In the genomic region with DNA sequence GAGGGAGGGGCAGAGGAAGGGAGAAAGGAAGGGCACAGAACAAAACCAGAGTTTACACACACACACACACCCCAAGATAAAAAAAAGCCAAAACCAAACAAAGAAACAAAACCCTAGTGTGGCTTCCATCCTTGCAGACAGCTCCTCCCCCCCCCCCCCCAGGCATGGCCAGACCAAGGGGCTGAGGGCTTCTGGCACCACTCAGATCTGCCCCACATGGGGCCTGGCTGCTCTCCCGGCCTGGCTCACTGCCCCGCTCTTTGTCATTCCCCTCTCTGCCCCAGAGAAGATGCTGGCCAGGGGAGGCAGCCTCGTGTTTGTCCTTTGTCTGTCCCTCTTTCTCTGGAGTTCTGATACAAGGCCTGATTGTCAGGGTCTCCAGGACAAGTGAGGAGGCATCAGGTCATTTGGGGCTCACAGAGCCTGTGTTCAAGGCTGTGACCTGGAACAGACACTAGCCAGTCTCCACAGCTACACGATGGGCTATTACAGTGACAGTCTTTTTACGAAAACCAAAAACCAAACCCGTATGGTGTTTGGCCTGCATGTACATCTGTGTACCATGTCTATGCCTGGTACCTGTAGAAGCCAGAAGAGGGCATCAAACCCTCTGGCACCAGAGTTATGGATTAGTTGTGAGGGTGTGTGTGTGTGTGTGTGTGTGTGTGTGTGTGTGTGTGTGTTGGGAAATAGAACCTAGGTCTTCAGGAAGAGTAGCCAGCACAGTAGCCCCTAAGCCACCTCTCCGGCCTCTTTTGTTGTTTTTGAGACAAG, we compare ENCODE assay signal across 9 mouse cellular contexts. TPM values are rescaled to one million over a fixed set of nuclear protein-coding genes. Genes with fewer than 3 reads are reported as not detected.
DNase-seq lines count a peak whose midpoint lies in the region; ATAC-seq and TF ChIP-seq lines count a peak whose summit lies in the region.
"Had no signal": no experiment of that assay in that cellular context is flagged by ENCODE, and none has a peak within 500 bp of the region (broad histone marks: within the 10 kb centered on the region; RNA-seq: fewer than 3 reads in every experiment).

No protein-coding gene starts in this region.

- peaks cover 67% of the 10 kb centered on the region for H3K4me1 ChIP-seq in hindbrain, embryonic 10.5 days (replicated peaks)
- H3K4me1 ChIP-seq in hindbrain, embryonic 11.5 days (replicated peaks; ENCODE audit: control insufficient read depth, insufficient read depth, low read length) = peaks cover 8% of the 10 kb centered on the region; the same call in 1 of the 2 replicates
- H3K4me1 ChIP-seq in embryonic facial prominence, embryonic 14.5 days (ENCODE audit: control insufficient read depth, insufficient read depth, low read length) = no peaks in the 10 kb centered on the region
- peaks cover 7% of the 10 kb centered on the region for H3K4me1 ChIP-seq in hindbrain, postnatal 0 days (ENCODE audit: insufficient read depth, low read length)
- peaks cover 12% of the 10 kb centered on the region; the same call in 1 of the 2 replicates for H3K4me1 ChIP-seq in midbrain, embryonic 15.5 days
- H3K4me1 ChIP-seq: limb, embryonic 12.5 days had no signal

- H3K9me3 ChIP-seq in hindbrain, embryonic 10.5 days = no peaks in the 10 kb centered on the region
- no peaks in the 10 kb centered on the region for H3K9me3 ChIP-seq in hindbrain, embryonic 11.5 days (ENCODE audit: control insufficient read depth, low read length)
- no peaks in the 10 kb centered on the region for H3K9me3 ChIP-seq in embryonic facial prominence, embryonic 14.5 days (ENCODE audit: control insufficient read depth, low read length)
- no peaks in the 10 kb centered on the region for H3K9me3 ChIP-seq in hindbrain, postnatal 0 days (ENCODE audit: low read length)
- H3K9me3 ChIP-seq in midbrain, embryonic 15.5 days = no peaks in the 10 kb centered on the region
- H3K9me3 ChIP-seq: limb, embryonic 12.5 days had no signal

- peak; percentile 52 for TF ChIP-seq CTCF in hindbrain, postnatal 0 days (IDR thresholded peaks at IDR 0.05; ENCODE audit: low read depth)

- H3K9ac ChIP-seq in hindbrain, embryonic 11.5 days (ENCODE audit: low read depth, low read length) = no peak overlapping the region
- peak overlapping the region; percentile 8; the same call in 1 of the 2 replicates for H3K9ac ChIP-seq in embryonic facial prominence, embryonic 14.5 days (ENCODE audit: low read depth, low read length)
- H3K9ac ChIP-seq in hindbrain, postnatal 0 days (replicated peaks; ENCODE audit: low read length) = 0 out of 2 replicates have a peak overlapping the region, but pooled peaks have one; percentile 5
- no peak overlapping the region for H3K9ac ChIP-seq in midbrain, embryonic 15.5 days
- H3K9ac ChIP-seq: limb, embryonic 12.5 days had no signal

- peaks cover 21% of the 10 kb centered on the region for H3K36me3 ChIP-seq in hindbrain, embryonic 10.5 days
- H3K36me3 ChIP-seq in hindbrain, embryonic 11.5 days (ENCODE audit: control insufficient read depth, insufficient read depth, low read length) = no peaks in the 10 kb centered on the region
- H3K36me3 ChIP-seq in embryonic facial prominence, embryonic 14.5 days (ENCODE audit: control insufficient read depth, insufficient read depth, low read length) = peaks cover 7% of the 10 kb centered on the region; the same call in 1 of the 2 replicates
- peaks cover 6% of the 10 kb centered on the region; the same call in 1 of the 2 replicates for H3K36me3 ChIP-seq in hindbrain, postnatal 0 days (ENCODE audit: insufficient read depth, low read length)
- no peaks in the 10 kb centered on the region for H3K36me3 ChIP-seq in midbrain, embryonic 15.5 days (replicated peaks)

- H3K4me2 ChIP-seq in hindbrain, embryonic 11.5 days (replicated peaks; ENCODE audit: low read depth, low read length) = no peak overlapping the region
- H3K4me2 ChIP-seq in embryonic facial prominence, embryonic 14.5 days (ENCODE audit: low read depth, low read length) = no peak overlapping the region
- no peak overlapping the region for H3K4me2 ChIP-seq in hindbrain, postnatal 0 days (ENCODE audit: low read depth, low read length)
- no peak overlapping the region for H3K4me2 ChIP-seq in midbrain, embryonic 15.5 days
- H3K4me2 ChIP-seq: limb, embryonic 12.5 days had no signal

- H3K4me3 ChIP-seq in hindbrain, embryonic 10.5 days = no peak overlapping the region
- no peak overlapping the region for H3K4me3 ChIP-seq in hindbrain, embryonic 11.5 days (ENCODE audit: low read depth, low read length)
- H3K4me3 ChIP-seq in embryonic facial prominence, embryonic 14.5 days (ENCODE audit: low read depth, low read length) = no peak overlapping the region
- H3K4me3 ChIP-seq in hindbrain, postnatal 0 days (ENCODE audit: low read length) = no peak overlapping the region
- H3K4me3 ChIP-seq in midbrain, embryonic 15.5 days = no peak overlapping the region
- H3K4me3 ChIP-seq: limb, embryonic 12.5 days had no signal

- no peak for DNase-seq in hindbrain, embryonic 10.5 days (ENCODE audit: low spot score)
- DNase-seq in hindbrain, embryonic 11.5 days (ENCODE audit: low spot score) = no peak
- DNase-seq in embryonic facial prominence, embryonic 14.5 days (ENCODE audit: low spot score) = no peak
- DNase-seq in hindbrain, postnatal 0 days (ENCODE audit: low spot score) = peak; percentile 85
- DNase-seq in gastrocnemius, adult 18-20 months (ENCODE audit: low spot score) = no peak
- DNase-seq in natural killer cell, adult 2 months (ENCODE audit: low spot score in 2 of 2) = no peak
- no peak for DNase-seq in kidney, postnatal 36 days

- 64% methylated on average over 7 of the region's 7 CpGs for WGBS in hindbrain, embryonic 10.5 days
- 74% methylated on average over 7 of the region's 7 CpGs for WGBS in hindbrain, embryonic 11.5 days
- 74% methylated on average over 6 of the region's 7 CpGs for WGBS in embryonic facial prominence, embryonic 14.5 days
- 41% methylated on average over 7 of the region's 7 CpGs for WGBS in hindbrain, postnatal 0 days
- WGBS in midbrain, embryonic 15.5 days = 55% methylated on average over 7 of the region's 7 CpGs

- ATAC-seq in hindbrain, embryonic 11.5 days (ENCODE audit: low FRiP score) = no peak
- ATAC-seq in embryonic facial prominence, embryonic 14.5 days (ENCODE audit: low read depth) = no peak
- ATAC-seq in hindbrain, postnatal 0 days = peak; percentile 86
- ATAC-seq in midbrain, embryonic 15.5 days (replicated peaks) = peak; percentile 81

- peaks cover 5% of the 10 kb centered on the region; the same call in 1 of the 2 replicates for H3K27me3 ChIP-seq in hindbrain, embryonic 10.5 days (ENCODE audit: insufficient read depth, poor library complexity, severe bottlenecking)
- H3K27me3 ChIP-seq in hindbrain, embryonic 11.5 days (ENCODE audit: control insufficient read depth, insufficient read depth, low read length) = peaks cover 6% of the 10 kb centered on the region; the same call in 1 of the 2 replicates
- H3K27me3 ChIP-seq in embryonic facial prominence, embryonic 14.5 days (replicated peaks; ENCODE audit: control insufficient read depth, insufficient read depth, low read length) = no peaks in the 10 kb centered on the region
- H3K27me3 ChIP-seq in hindbrain, postnatal 0 days (ENCODE audit: insufficient read depth, low read length) = no peaks in the 10 kb centered on the region
- no peaks in the 10 kb centered on the region for H3K27me3 ChIP-seq in midbrain, embryonic 15.5 days (replicated peaks)
- H3K27me3 ChIP-seq: limb, embryonic 12.5 days had no signal

- H3K27ac ChIP-seq in hindbrain, embryonic 10.5 days = peak overlapping the region; percentile 8
- H3K27ac ChIP-seq in hindbrain, embryonic 11.5 days (ENCODE audit: low read depth, low read length) = no peak overlapping the region
- peak overlapping the region; percentile 21; the same call in 1 of the 2 replicates for H3K27ac ChIP-seq in embryonic facial prominence, embryonic 14.5 days (replicated peaks; ENCODE audit: low read depth, low read length)
- peak overlapping the region; percentile 81 for H3K27ac ChIP-seq in hindbrain, postnatal 0 days
- peak overlapping the region; percentile 68 for H3K27ac ChIP-seq in midbrain, embryonic 15.5 days
- H3K27ac ChIP-seq: limb, embryonic 12.5 days had no signal

RNA-seq across cellular contexts. Expression of a gene that starts 20.0 kb away (rescaled TPM):
- polyA plus RNA-seq in hindbrain, embryonic 10.5 days (2016; fragmentation: Nextera tagmentation; extraction: Ambion mirVana) = 12.2 and 12.5 TPM in 2 replicates
- 6.0 and 9.7 TPM in 2 replicates for polyA plus RNA-seq in hindbrain, embryonic 11.5 days (2014; fragmentation: Nextera tagmentation; extraction: Ambion mirVana)
- 7.5 and 8.4 TPM in 2 replicates for polyA plus RNA-seq in embryonic facial prominence, embryonic 14.5 days (2014; fragmentation: Nextera tagmentation; extraction: Ambion mirVana)
- total RNA-seq in hindbrain, postnatal 0 days (2014; rRNA removed) = 46.9 and 65.5 TPM in 2 replicates
- 32.6 and 33.9 TPM in 2 replicates for polyA plus RNA-seq in hindbrain, postnatal 0 days (2015; fragmentation: Nextera tagmentation; extraction: Ambion mirVana)
- polyA plus RNA-seq in midbrain, embryonic 15.5 days (2015; fragmentation: Nextera tagmentation; extraction: Ambion mirVana) = 29.8 and 30.7 TPM in 2 replicates
- total RNA-seq in gastrocnemius, adult 18-20 months (2021) = 10 to 100 TPM in 1 of 2 experiments, 1 to 10 TPM in 1; 9.4 to 19.6 TPM

RNA-seq across cellular contexts. Expression of a gene that starts 38.6 kb away (rescaled TPM):
- 57.5 and 71.8 TPM in 2 replicates for polyA plus RNA-seq in hindbrain, embryonic 10.5 days (2016; fragmentation: Nextera tagmentation; extraction: Ambion mirVana)
- 38.3 and 48.8 TPM in 2 replicates for polyA plus RNA-seq in hindbrain, embryonic 11.5 days (2014; fragmentation: Nextera tagmentation; extraction: Ambion mirVana)
- polyA plus RNA-seq in embryonic facial prominence, embryonic 14.5 days (2014; fragmentation: Nextera tagmentation; extraction: Ambion mirVana) = 30.4 and 31.7 TPM in 2 replicates
- total RNA-seq in hindbrain, postnatal 0 days (2014; rRNA removed) = 104 and 110 TPM in 2 replicates
- polyA plus RNA-seq in hindbrain, postnatal 0 days (2015; fragmentation: Nextera tagmentation; extraction: Ambion mirVana) = 94.0 and 95.1 TPM in 2 replicates
- 66.7 and 73.7 TPM in 2 replicates for polyA plus RNA-seq in midbrain, embryonic 15.5 days (2015; fragmentation: Nextera tagmentation; extraction: Ambion mirVana)
- 1 to 10 TPM; 5.7 to 6.6 TPM for total RNA-seq in gastrocnemius, adult 18-20 months (2021)

Comparison
In these comparisons a context has a peak if more than half of its experiments do, and no peak if none do; other contexts are left out.
1. ATAC-seq: peak in hindbrain, postnatal 0 days (single experiment) and midbrain, embryonic 15.5 days (single experiment); none in hindbrain, embryonic 11.5 days (single experiment) and embryonic facial prominence, embryonic 14.5 days (single experiment).
2. H3K9ac ChIP-seq: peak in embryonic facial prominence, embryonic 14.5 days (single experiment) and hindbrain, postnatal 0 days (single experiment); none in hindbrain, embryonic 11.5 days (single experiment) and midbrain, embryonic 15.5 days (single experiment).